ENCODE assay signal across 16 mouse cellular contexts in the genomic region with DNA sequence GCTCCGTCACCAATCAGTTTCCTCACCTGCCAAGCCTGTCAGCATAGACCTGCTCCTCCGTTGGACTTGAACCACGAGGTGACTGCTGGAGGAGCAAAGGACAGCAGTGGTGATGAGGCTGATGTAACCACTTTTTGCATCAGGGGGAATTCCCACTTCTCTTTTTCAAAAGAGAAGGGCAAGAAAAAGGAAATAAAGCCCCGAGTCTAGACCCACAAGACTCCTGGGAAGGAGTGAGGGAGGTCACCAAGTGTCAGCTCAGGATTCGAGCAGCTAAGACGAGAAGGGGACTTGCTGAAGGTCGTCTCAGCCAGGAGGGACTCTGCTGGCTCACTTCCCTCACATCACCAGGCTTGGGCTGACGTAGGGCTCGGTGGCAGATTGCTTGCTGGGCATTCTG. TPM values are rescaled to one million over a fixed set of nuclear protein-coding genes. Genes with fewer than 3 reads are reported as not detected.
A peak's percentile ranks its signal among the peaks of the same experiment; 100 is the strongest.
DNase-seq lines count a peak whose midpoint lies in the region; TF ChIP-seq lines count a peak whose summit lies in the region.
"Had no signal": no experiment of that assay in that cellular context is flagged by ENCODE, and none has a peak within 500 bp of the region (broad histone marks: within the 10 kb centered on the region; RNA-seq: fewer than 3 reads in every experiment).

No protein-coding gene starts in this region.

- H3K79me2 ChIP-seq in macrophage (ENCODE audit: inconsistent target), result no peaks in the 10 kb centered on the region

- peak overlapping the region; percentile 71; the same call in 1 of the 2 replicates for H3K27ac ChIP-seq in gastrocnemius, adult 2 months
- H3K27ac ChIP-seq in macrophage, result peak overlapping the region; percentile 90
- H3K27ac ChIP-seq: embryonic facial prominence, embryonic 13.5 days; hindbrain, postnatal 0 days; kidney, embryonic 15.5 days; layer of hippocampus, adult 2 months had no signal

- 1% methylated on average over 9 of the region's 9 CpGs for WGBS in macrophage (ENCODE audit: missing documents)

- intact Hi-C loops in gastrocnemius, adult 2 months (cut with DNase I), result no loop called here

- DNase-seq in gastrocnemius, adult 2 months, result no peak
- DNase-seq in gastrocnemius, adult 18-20 months (ENCODE audit: low spot score), result no peak
- peak; percentile 50 for DNase-seq in lung, postnatal 36 days
- no peak for DNase-seq in lung, postnatal 25 days (ENCODE audit: low spot score)
- DNase-seq in spleen, postnatal 36 days (ENCODE audit: low spot score in 2 of 2), result peak; percentile 71 to 75
- DNase-seq in embryo, embryonic 11 days, result no peak
- no peak for DNase-seq in frontal cortex, postnatal 10 days (ENCODE audit: low spot score in 2 of 2)
- DNase-seq: adrenal gland, postnatal 36 days; lung, embryonic 14.5 days; right cerebral cortex, postnatal 14 days had no signal

- no peaks in the 10 kb centered on the region for H3K36me3 ChIP-seq in macrophage (ENCODE audit: inconsistent target)
- H3K36me3 ChIP-seq: embryonic facial prominence, embryonic 13.5 days; heart, embryonic 13.5 days; kidney, embryonic 15.5 days had no signal

- no peak for TF ChIP-seq CTCF in gastrocnemius, adult 2 months (IDR thresholded peaks at IDR 0.05)

- H3K4me3 ChIP-seq in gastrocnemius, adult 2 months, result no peak overlapping the region
- H3K4me3 ChIP-seq in macrophage (ENCODE audit: inconsistent target), result no peak overlapping the region
- H3K4me3 ChIP-seq: embryonic facial prominence, embryonic 13.5 days; kidney, embryonic 15.5 days; layer of hippocampus, adult 2 months had no signal

RNA-seq across cellular contexts. Expression of a gene that starts 26.2 kb away (rescaled TPM):
- 10 to 100 TPM in 1 of 2 experiments, 1 to 10 TPM in 1; 7.8 to 10.6 TPM for total RNA-seq in gastrocnemius, adult 2 months (2021)
- 1 to 10 TPM; 6.9 to 7.9 TPM for total RNA-seq in gastrocnemius, adult 18-20 months (2021)
- 100 to 1,000 TPM; 105 to 608 (median 250) TPM for total RNA-seq in macrophage (2018; cell fraction: chromatin; rRNA removed)
- 100 to 1,000 TPM in 24 of 26 experiments, 10 to 100 TPM in 2; 82.2 to 467 (median 135) TPM for total RNA-seq in macrophage (2018; cell fraction: cytosol; rRNA removed)
- 100 to 1,000 TPM; 170 to 581 (median 315) TPM for total RNA-seq in macrophage (2018; cell fraction: nucleus; rRNA removed)
- polyA plus RNA-seq in macrophage (2018), result 64.6 to 115 TPM (median 81.1 TPM) in 3 replicates

RNA-seq across cellular contexts. Expression of a gene that starts 46.4 kb away (rescaled TPM):
- total RNA-seq in gastrocnemius, adult 2 months (2021), result 10 to 100 TPM; 25.0 to 30.4 TPM
- total RNA-seq in gastrocnemius, adult 18-20 months (2021), result 10 to 100 TPM; 24.5 to 26.0 TPM
- total RNA-seq in macrophage (2018; cell fraction: chromatin; rRNA removed), result 100 to 1,000 TPM; 151 to 296 (median 212) TPM
- total RNA-seq in macrophage (2018; cell fraction: cytosol; rRNA removed), result 10 to 100 TPM; 11.3 to 25.3 (median 16.9) TPM
- 100 to 1,000 TPM in 23 of 26 experiments, 10 to 100 TPM in 3; 82.7 to 162 (median 126) TPM for total RNA-seq in macrophage (2018; cell fraction: nucleus; rRNA removed)
- polyA plus RNA-seq in macrophage (2018), result 16.4 to 30.0 TPM (median 19.1 TPM) in 3 replicates

Comparison
In these comparisons a context has a peak if more than half of its experiments do, and no peak if none do; other contexts are left out.
1. DNase-seq: peak in lung, postnatal 36 days (single experiment) and spleen, postnatal 36 days (2 of 2); none in gastrocnemius, adult 2 months (single experiment), gastrocnemius, adult 18-20 months (single experiment), lung, postnatal 25 days (single experiment), embryo, embryonic 11 days (single experiment) and frontal cortex, postnatal 10 days (0 of 2).